Mouse (Mus musculus) urinary bladder, adult 18-20 months (tissue): Measurements from ENCODE around the gene Cd22.
"Not testable (repeated sequence)": the region's sequence is repeated elsewhere in the genome, so short reads cannot be mapped to it uniquely, and the experiment has no call there.

Experiments used
- DNase-seq, 2 experiments: peaks; one replicate each; pipeline ENCODE4 v3.0.0; 2022; ENCODE audit warnings: low spot score in 2 of 2, mixed read lengths in 2 of 2

The Cd22 gene

GRCm38 (mm10) chr7:30861464-30861863 lies 18.7 kb downstream of the Cd22 start, which contains the start of gene Ffar1:
Ffar1 (minus strand) TSS chr7:30861564.
- DNase-seq: no peak

- peak in 1 of 2 experiments; percentile 19 for DNase-seq
Observed at GRCm38 (mm10) chr7:30859635-30860402, 20.3 kb downstream of the Cd22 start.

DNA sequence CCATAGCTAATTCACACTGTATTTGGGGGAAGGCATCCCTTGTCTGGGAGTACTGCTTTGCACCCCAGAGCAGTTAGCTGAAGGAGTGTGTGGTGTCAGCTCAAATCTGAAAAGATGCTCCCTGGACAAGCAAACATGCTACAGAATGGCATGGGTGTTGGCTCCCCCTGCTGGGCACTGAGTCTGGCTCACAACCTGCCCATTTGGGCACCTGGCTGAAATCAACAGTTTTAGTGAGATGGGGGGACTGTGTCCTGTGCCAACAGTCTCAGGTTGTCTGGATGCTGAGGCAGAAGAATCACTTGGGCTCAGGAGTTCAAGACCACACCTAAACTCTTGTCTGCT lies 20.9 kb downstream of the Cd22 start:
- DNase-seq: peak; percentile 57 to 66

DNA sequence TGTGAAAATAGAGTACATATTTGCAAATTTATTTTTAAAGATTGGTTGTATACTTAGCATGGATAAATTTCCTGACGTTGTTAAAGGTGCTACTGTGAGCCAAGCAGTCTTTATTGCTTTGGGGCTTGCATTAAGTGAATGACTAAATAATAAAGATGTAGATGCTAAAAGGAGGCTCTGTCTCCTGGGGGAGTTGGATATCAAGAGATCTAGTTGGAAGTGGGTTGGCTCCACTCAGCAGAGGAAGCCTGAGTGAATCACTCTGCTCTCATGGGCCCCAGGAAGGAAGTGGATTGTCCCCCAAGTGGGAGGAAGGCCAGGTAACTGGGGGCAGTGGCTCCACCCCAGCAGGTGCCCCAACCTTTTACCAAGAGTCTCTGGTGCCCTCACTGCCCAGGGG lies 22.4 kb downstream of the Cd22 start:
- no peak for DNase-seq

- DNase-seq: no peak
Observed at GRCm38 (mm10) chr7:30856078-30856477, 24.1 kb downstream of the Cd22 start, which contains the start of gene Ffar3. Ffar3 (minus strand) TSS chr7:30856178.

- no peak for DNase-seq
Observed at GRCm38 (mm10) chr7:30851421-30851820, 28.7 kb downstream of the Cd22 start.

GRCm38 (mm10) chr7:30847934-30848333 lies 32.2 kb downstream of the Cd22 start:
- DNase-seq: no peak

GRCm38 (mm10) chr7:30847386-30847785 lies 32.8 kb downstream of the Cd22 start:
- no peak for DNase-seq

- DNase-seq: peak in 1 of 2 experiments; percentile 8
Observed at GRCm38 (mm10) chr7:30846505-30847053, 33.6 kb downstream of the Cd22 start.

DNA sequence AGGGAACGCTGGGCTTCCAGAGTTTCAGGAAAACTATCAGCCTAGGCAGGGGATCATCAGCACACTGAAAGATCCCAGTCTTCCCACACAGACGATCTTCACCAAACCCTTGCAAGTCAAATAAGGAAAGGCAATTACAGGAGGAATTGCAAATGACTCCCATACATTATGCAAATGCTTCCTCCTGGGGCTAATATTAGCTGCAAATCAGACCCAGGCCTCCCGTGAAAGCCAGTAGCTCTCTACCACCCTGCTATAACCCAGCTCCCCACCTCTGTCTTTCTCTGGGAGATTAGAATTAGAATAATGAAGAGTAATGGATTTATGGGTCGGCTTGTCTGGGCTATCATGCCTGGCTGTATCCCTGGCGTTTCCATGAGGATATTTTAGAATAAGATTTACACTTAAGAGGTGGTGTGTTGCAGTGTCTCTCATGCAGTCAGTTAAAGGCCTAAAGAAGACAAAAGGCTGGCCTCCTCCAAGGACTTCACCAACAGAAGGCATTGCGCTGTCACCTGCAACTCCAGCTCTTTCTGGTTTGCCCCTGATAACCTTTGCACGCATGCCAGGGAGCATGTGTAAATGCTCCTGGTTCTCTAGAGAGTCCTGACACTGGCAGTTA lies 35.4 kb downstream of the Cd22 start:
- DNase-seq: no peak

DNA sequence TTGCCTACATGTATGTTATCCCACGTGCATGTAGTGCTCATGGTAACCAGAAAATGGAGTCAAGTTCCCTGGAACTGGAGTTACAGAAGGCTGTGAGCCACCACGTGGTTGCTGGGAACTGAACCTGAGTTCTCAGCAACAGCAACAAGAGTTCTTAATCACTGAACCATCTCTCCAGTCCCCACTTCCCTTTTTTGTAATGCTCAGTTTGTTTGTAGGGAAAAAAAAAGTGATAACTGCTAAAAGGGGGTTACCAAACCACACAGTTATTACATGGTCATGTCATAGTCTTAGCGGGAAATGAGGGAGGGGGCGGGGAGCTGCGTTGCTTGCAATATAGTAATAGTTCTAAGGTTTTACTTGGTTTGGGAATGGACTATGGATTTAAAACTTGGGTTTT lies 38.0 kb downstream of the Cd22 start:
- DNase-seq: no peak

DNA sequence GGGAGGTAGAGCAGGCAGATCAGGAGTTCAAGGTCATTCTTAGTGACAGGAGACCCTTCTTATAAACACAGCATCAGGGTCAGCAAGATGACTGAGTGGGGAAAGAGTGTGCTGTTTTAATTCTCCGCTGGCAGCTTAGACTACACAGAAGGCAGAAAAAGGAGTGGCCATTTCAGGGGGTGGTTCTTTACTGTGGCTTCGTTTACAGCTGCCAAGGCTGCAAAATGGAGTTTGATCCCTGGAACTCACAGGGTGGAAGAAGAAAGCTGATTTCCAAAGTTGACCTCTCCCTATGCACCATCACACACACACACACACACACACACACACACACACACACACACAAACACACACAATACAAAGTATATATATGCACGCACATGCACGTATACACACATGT lies 38.8 kb downstream of the Cd22 start:
- DNase-seq: no peak

GRCm38 (mm10) chr7:30840306-30840705 lies 39.8 kb downstream of the Cd22 start:
- no peak for DNase-seq

- no peak for DNase-seq
Observed at GRCm38 (mm10) chr7:30837277-30837676, 42.9 kb downstream of the Cd22 start.

GRCm38 (mm10) chr7:30832684-30833083 lies 47.5 kb downstream of the Cd22 start:
- DNase-seq: not testable (repeated sequence)

DNA sequence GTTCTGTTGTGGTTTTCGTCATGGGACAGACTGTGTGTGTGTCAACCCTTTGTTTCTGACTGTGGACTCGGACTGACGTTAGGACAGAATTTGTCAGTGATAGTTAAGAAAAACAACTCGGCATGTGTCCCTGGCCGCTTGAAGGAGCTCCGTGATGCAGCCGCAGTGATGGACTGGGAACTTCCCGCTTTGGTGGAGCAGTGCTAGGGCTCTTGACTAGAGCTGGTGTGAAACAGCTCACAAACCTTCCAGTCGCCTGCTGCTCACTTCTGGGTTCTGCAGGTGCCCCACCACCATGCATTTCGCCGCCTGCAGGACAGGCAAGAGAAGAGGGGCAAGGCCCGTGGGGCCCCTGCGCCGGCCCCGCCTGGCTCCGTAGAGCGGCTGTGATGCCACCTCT lies 47.9 kb downstream of the Cd22 start:
- no peak for DNase-seq

DNA sequence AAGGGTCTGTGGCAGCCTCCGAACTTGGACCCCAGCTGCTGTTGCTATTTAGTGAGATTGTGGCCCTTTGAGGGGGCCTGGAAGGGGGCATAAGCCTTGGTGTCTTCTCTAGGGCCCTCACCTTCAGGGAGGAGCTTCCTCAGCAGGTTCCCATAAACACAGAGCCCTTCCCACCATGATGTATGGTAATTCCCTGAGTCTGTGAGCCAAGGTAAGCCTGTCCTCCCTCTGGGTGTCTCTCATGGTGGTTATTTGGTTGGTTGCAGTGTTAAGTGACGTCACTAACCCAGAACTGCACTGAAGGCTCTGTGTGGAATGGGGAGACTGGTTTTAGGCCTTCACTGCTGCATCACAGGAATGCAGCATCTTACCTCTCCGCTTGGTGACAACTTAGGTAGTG lies 50.7 kb downstream of the Cd22 start:
- DNase-seq: no peak

- DNase-seq: not testable (repeated sequence)
Observed at GRCm38 (mm10) chr7:30828871-30829270, 51.3 kb downstream of the Cd22 start.

GRCm38 (mm10) chr7:30826660-30827059 lies 53.5 kb downstream of the Cd22 start:
- DNase-seq: no peak

DNA sequence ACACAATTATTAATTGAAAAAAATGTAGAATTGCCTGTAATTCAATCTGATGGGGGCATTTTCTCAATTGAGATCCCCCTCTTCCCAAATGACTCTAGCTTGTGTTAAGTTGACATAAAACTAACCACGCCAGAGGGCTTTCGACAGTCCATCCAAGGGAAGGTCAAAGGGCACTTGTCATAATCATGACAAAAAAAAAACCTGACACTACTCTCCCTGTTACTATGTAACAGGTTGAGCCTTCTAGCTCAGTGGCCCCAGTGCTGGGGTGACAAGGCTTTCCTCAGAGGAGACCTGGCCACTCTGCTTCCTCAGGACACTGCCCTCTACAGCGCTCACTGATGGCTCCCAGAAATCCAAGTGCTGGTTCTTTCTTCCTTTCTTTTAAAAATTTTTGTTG lies 55.8 kb downstream of the Cd22 start:
- DNase-seq: no peak

DNA sequence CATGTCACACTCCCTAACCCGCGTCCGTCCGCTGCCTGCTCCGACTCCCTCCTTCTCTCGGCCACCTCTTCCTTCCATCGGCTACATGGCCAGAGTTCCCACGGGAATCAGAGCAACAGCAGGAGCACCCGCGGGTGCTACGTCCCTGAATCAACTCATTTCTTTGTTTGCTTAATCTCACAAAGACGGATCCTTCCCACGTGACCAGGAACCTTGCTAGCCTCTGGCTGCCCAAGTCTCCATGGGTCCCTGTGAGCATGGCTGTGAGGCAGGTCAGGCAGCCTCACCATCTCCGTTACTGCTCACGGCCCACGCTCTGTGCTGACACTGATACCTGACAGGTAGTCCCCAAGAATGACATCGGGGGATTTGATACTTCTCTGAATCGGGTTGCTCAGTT lies 56.5 kb downstream of the Cd22 start, which contains the start of gene Ffar2:
TSS of gene Ffar2 (minus strand) at position 101 of the 400 bp plus-strand sequence.
- DNase-seq: no peak

GRCm38 (mm10) chr7:30821532-30821931 lies 58.6 kb downstream of the Cd22 start:
- DNase-seq: no peak

- no peak for DNase-seq
Observed at GRCm38 (mm10) chr7:30820854-30821445, 59.2 kb downstream of the Cd22 start.
